Mouse (Mus musculus) forebrain, embryonic 11.5 days (tissue): ENCODE data around the gene Klb. TPM values are rescaled to one million over a fixed set of nuclear protein-coding genes. Genes with fewer than 3 reads are reported as not detected.

ENCODE experiments used
- ATAC-seq: fragments of 200-750 bp; cut with Nextera tagmentation; replicated peaks from 2 replicates; pipeline ENCODE4 v1.8.0; 2017; ENCODE audit warnings: moderate TSS enrichment; ENCODE audit not compliant: low FRiP score
- DNase-seq: peaks from one replicate; pipeline ENCODE4 v3.0.0-alpha.2; 2017; ENCODE audit warnings: low spot score
- H3K27ac ChIP-seq: fragments of 300-500 bp; sonication (generic); 2 replicates; pipeline ENCODE4 v1.5.1; 2014; ENCODE audit warnings: low read depth, low read length
- H3K27me3 ChIP-seq: fragments of 300-500 bp; sonication (generic); 2 replicates; pipeline ENCODE4 v1.6.1; 2014; ENCODE audit warnings: mild to moderate bottlenecking, low read length, mixed read lengths; ENCODE audit not compliant: control insufficient read depth, insufficient read depth
- H3K36me3 ChIP-seq: fragments of 300-500 bp; sonication (generic); 2 replicates; pipeline ENCODE4 v1.6.1; 2014; ENCODE audit warnings: mild to moderate bottlenecking, low read length, moderate library complexity, mixed read lengths; ENCODE audit not compliant: control insufficient read depth, insufficient read depth
- H3K4me1 ChIP-seq: fragments of 300-500 bp; sonication (generic); replicated peaks from 2 replicates; pipeline ENCODE4 v1.6.1; 2014; ENCODE audit warnings: low read length, mixed read lengths; ENCODE audit not compliant: control insufficient read depth, insufficient read depth
- H3K4me2 ChIP-seq: fragments of 300-500 bp; sonication (generic); 2 replicates; pipeline ENCODE4 v1.6.1; 2014; ENCODE audit warnings: low read depth, mild to moderate bottlenecking, low read length, moderate library complexity, mixed read lengths; ENCODE audit not compliant: severe bottlenecking
- H3K4me3 ChIP-seq: fragments of 300-500 bp; sonication (generic); 2 replicates; pipeline ENCODE4 v1.5.1; 2014; ENCODE audit warnings: low read depth, low read length
- H3K9ac ChIP-seq: fragments of 300-500 bp; sonication (generic); 2 replicates; pipeline ENCODE4 v1.6.1; 2014; ENCODE audit warnings: low read length
- H3K9me3 ChIP-seq: fragments of 300-500 bp; sonication (generic); 2 replicates; pipeline ENCODE4 v1.6.1; 2016; ENCODE audit warnings: low read length, mixed read lengths; ENCODE audit not compliant: control insufficient read depth
- WGBS: fragments of 180-500 bp; shearing (Covaris S2); extraction: QIAGEN DNeasy Blood & Tissue Kit; methylation state at CpG from one replicate; pipeline ENCODE4 v1.1.7; 2014; 5-methylcytosine and 5-hydroxymethylcytosine counted together
- polyA plus RNA-seq: library from polyadenylated mRNA; unstranded; fragments of >200 nt; fragmentation: Nextera tagmentation; extraction: Ambion mirVana; gene quantifications from 2 replicates; pipeline ENCODE4 v1.2.1, GENCODE M21; 2014

Gene Klb
- polyA plus RNA-seq, 1 experiment from 2014 or later = not detected

DNA sequence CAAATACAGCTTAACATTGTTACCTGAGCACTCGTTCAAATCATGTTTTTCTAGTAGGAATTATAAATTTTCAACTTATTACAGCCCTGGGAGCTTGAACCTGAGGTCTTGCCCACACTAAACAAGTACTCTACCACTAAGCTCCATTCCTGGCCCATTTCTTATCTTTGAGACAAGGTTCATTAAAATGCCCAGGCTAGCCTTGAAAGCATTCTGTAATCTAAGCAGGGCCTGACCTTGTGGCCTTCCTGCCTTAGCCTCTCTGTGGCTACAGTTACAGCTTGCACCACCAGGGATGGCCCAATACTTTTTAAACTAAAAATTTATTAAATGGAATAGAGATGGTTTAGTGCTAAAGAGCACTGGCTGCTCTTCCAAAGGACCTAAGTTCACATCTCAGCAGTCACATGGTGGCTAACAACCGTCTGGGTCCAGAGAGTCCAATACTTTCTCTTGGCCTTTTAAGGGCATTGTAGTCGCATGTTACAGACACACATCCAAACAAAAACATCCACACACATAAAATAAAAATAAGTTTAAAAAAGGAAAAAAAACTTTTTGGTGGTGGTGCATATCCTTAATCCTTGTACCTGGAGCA, 23.3 kb upstream of the Klb start:
- no peak overlapping the region for H3K27ac ChIP-seq
- ATAC-seq = no peak
- no peak overlapping the region for H3K4me3 ChIP-seq
- H3K4me2 ChIP-seq = no peak overlapping the region
- H3K27me3 ChIP-seq = no peaks in the 10 kb centered on the region
- no peaks in the 10 kb centered on the region for H3K9me3 ChIP-seq
- H3K4me1 ChIP-seq = no peaks in the 10 kb centered on the region
- H3K36me3 ChIP-seq = no peaks in the 10 kb centered on the region
- no peak for DNase-seq
- WGBS = 98% methylated on average over 3 of the region's 3 CpGs
- no peak overlapping the region for H3K9ac ChIP-seq

DNA sequence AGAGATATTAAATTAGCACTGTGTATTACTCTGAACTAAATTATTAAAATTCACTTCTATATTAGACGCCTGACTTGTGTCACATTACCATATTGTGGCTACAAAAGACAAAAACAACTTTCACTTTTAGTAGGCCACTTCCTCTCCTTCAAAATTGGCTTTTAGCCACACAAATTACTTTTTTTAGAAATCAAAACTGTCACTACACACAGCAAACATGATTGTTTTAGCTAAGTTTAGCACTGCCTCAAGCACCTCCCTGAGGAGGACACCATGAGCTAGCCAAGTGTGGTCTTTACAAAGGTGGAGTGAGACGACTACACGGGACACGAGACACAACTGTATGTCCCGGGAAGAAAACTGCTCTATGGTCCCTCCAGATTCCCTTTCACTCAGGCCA, 21.9 kb upstream of the Klb start:
- Histone ChIP-seq H3K27ac (no peak overlapping the region), H3K27me3 (no peaks in the 10 kb centered on the region), H3K9me3 (no peaks in the 10 kb centered on the region), H3K9ac (no peak overlapping the region), H3K4me1 (no peaks in the 10 kb centered on the region), H3K4me2 (no peak overlapping the region), H3K4me3 (no peak overlapping the region), H3K36me3 (no peaks in the 10 kb centered on the region)
- WGBS = 88% methylated on average over 5 of the region's 5 CpGs
- DNase-seq (no peak), ATAC-seq (no peak)

DNA sequence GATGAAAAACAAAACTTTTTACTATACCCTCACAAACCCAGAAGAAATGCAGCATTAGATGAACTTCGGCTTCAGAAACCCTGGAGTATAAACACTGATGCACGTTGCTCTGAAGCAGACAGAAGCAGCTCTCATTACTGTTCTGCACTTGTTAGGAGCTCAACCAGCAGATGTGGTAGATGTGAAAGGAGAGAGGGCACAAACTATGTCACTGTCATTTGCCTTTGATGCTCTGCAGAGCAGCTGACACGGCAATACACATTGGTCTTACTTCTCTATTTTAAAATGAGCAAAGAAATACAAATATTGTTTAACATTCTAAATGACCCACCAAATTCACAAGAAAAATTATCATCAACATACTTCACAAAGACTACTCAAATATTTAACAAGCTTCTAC, 18.1 kb upstream of the Klb start:
- DNase-seq (no peak), ATAC-seq (no peak)
- Histone ChIP-seq H3K27me3 (no peaks in the 10 kb centered on the region), H3K4me2 (no peak overlapping the region), H3K9ac (no peak overlapping the region), H3K27ac (no peak overlapping the region), H3K9me3 (no peaks in the 10 kb centered on the region), H3K36me3 (no peaks in the 10 kb centered on the region), H3K4me1 (no peaks in the 10 kb centered on the region), H3K4me3 (no peak overlapping the region)
- 86% methylated on average over 3 of the region's 3 CpGs for WGBS

DNA sequence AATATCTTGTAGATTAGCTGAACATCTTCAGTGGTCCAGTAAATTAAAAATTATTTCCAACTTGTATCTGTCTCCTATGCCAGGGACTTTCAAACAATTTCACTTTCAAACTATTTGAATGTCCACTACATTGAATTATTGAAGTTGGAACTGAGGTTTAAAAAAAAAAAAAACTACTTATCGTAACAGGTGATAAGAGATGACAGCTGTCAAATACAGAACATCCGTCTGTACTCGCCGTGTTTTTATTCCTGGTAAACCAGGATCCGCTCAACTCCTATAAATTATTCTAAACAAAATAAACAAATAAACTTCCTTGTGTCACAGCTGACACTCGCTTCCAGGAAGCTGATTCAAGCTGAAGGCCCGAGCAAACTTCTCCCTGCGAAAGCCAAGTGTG, 13.3 kb upstream of the Klb start:
- 19% methylated on average over 8 of the region's 8 CpGs for WGBS
- H3K36me3 ChIP-seq = no peaks in the 10 kb centered on the region
- peak overlapping the region; percentile 93 for H3K9ac ChIP-seq
- H3K4me3 ChIP-seq = peak overlapping the region; percentile 88
- H3K27me3 ChIP-seq = no peaks in the 10 kb centered on the region
- H3K4me1 ChIP-seq = 0 out of 2 replicates have a peak, but pooled peaks cover 2% of the 10 kb centered on the region
- H3K4me2 ChIP-seq = peak overlapping the region; percentile 65
- H3K27ac ChIP-seq = no peak overlapping the region; the same call in 1 of the 2 replicates
- no peak for DNase-seq
- ATAC-seq = no peak
- no peaks in the 10 kb centered on the region for H3K9me3 ChIP-seq

DNA sequence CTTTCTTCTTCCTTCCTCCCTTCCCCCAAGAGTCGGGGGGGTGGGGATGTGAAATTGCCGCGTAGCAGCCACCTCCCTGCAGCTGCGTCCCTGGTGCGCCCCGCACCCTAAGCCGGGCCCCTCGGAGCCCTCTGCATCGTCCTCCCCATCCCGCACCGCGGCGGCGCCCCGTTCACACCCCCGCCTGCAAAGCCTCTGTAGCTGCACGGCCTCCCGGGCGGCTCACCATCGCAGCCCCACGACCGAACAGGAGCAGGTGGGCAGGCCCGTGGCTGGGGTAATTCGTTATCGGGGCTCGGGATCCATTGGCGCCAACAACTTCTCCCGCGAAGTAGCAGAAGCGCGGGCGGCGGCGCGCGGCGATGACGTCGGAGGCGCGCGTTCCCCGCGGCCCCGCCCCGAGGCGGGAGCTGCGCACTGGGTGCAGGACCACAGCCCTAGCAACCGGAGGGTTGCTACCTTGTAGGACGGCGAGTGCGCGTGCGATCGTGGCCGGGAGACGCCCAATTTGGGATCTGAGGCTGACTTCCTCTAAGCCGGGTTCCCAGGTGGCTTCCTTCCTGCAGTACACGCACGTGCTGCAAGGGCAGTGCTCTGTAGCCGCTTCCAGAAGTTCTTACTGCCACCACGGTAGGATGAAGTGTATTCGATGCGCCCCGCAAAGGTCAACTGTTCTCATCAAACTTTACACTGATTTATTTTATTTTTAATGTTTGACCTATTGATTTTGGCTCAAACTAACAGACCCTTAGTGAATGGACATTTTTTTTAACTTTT, 12.6 kb upstream of the Klb start, which contains the start of gene Rfc1:
Gene Rfc1, minus strand, starts transcription at position 373 of the 777 bp plus-strand sequence.
- Histone ChIP-seq H3K4me1 (0 out of 2 replicates have a peak, but pooled peaks cover 2% of the 10 kb centered on the region), H3K9ac (peak within 1 kb of the TSS; percentile 93), H3K9me3 (no peaks in the 10 kb centered on the region), H3K27ac (peak within 1 kb of the TSS; percentile 70; the same call in 1 of the 2 replicates), H3K4me3 (peak within 1 kb of the TSS; percentile 88), H3K36me3 (no peaks in the 10 kb centered on the region), H3K27me3 (no peaks in the 10 kb centered on the region), H3K4me2 (peak within 1 kb of the TSS; percentile 65)
- ATAC-seq (peak; percentile 98), DNase-seq (peak; percentile 94)
- WGBS = under 1% methylated on average over 58 of the region's 65 CpGs

DNA sequence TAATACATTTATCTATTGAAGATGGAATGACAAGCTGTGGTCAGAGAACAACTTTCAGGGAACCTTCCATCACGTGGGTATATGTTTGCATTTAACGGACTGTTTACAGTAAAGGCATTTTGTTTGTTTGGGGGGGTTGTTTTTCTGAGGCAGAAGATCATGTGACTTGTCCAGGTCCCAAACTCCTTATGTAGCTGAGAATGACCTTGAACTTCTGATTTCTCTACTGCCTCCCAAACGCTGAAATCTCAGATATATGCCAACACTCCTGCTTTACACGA, 12.1 kb upstream of the Klb start:
- no peak overlapping the region for H3K27ac ChIP-seq
- peak overlapping the region; percentile 88 for H3K4me3 ChIP-seq
- H3K27me3 ChIP-seq = no peaks in the 10 kb centered on the region
- H3K9ac ChIP-seq = no peak overlapping the region
- no peaks in the 10 kb centered on the region for H3K36me3 ChIP-seq
- 38% methylated on average over 4 of the region's 4 CpGs for WGBS
- H3K4me1 ChIP-seq = 0 out of 2 replicates have a peak, but pooled peaks cover 2% of the 10 kb centered on the region
- ATAC-seq = peak; percentile 8
- H3K4me2 ChIP-seq = peak overlapping the region; percentile 65
- H3K9me3 ChIP-seq = no peaks in the 10 kb centered on the region
- DNase-seq = no peak

DNA sequence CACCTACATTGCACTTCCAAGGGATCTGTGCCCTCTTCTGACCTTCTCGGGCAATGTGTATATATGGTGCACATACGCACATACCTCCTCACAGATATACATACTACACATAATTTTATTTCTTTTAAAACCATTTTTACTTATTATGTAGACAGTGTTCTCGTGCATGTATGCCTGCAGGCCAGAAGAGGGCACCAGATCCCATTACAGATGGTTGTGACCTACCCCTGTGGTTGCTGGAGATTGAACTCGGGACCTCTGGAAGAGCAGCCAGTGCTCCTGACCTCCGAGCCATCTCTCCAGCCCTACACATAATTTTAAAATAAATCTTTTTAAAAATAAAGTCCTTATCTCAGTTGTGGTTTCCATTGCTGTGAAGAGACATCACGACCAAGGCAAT, 9.7 kb upstream of the Klb start:
- no peak overlapping the region for H3K4me2 ChIP-seq
- no peak overlapping the region for H3K9ac ChIP-seq
- H3K27me3 ChIP-seq = no peaks in the 10 kb centered on the region
- 0 out of 2 replicates have a peak, but pooled peaks cover 2% of the 10 kb centered on the region for H3K4me1 ChIP-seq
- no peaks in the 10 kb centered on the region for H3K9me3 ChIP-seq
- ATAC-seq = no peak
- no peaks in the 10 kb centered on the region for H3K36me3 ChIP-seq
- DNase-seq = no peak
- H3K4me3 ChIP-seq = no peak overlapping the region
- 87% methylated on average over 6 of the region's 6 CpGs for WGBS
- H3K27ac ChIP-seq = no peak overlapping the region

DNA sequence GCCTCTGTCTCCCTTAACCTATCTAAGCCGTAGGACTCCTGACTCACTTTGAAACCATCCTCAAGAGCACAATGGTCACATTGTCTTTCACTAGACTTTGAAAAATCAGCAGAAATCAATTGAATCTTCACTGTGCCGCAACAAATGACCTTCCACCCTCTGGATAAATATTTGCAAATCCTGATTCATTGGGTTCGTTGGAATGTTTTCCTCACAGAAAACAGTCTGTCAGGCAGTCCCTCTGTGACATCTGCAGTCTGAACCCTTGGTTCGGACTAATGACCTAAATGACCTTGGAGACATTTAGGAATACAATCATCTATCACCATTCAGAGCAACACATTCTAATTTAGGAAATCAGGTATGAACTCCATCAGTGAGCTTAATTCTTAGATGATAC, 7.9 kb upstream of the Klb start:
- Histone ChIP-seq H3K9me3 (no peaks in the 10 kb centered on the region), H3K27me3 (no peaks in the 10 kb centered on the region), H3K4me1 (0 out of 2 replicates have a peak, but pooled peaks cover 2% of the 10 kb centered on the region), H3K4me3 (no peak overlapping the region), H3K27ac (no peak overlapping the region), H3K4me2 (no peak overlapping the region), H3K36me3 (no peaks in the 10 kb centered on the region), H3K9ac (no peak overlapping the region)
- no peak for ATAC-seq
- 75% methylated on average over 4 of the region's 4 CpGs for WGBS
- no peak for DNase-seq

DNA sequence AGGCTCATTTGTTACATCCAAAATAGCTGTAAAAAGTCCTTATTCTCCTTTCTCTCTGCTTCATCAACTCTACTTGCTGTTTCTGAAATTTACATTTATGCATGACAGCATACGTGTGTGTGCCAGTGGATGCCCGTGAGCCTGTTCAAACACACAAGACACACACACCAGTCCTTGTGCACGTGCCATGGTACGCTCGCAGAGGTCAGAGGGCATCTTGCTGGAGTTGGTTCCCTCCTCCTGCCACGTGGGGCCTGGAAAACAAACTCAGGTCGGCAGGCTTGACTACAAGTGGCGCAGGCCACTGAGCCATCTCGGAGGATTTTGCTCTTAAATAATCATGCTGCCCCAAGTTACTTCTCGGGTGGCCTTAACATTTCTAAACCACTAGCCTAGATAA, 2.4 kb downstream of the Klb start:
- WGBS = 79% methylated on average over 10 of the region's 10 CpGs

More for the DNA sequence above, 2.4 kb downstream of the Klb start:
- no peak overlapping the region for H3K4me2 ChIP-seq
- no peaks in the 10 kb centered on the region for H3K36me3 ChIP-seq
- H3K4me1 ChIP-seq = 0 out of 2 replicates have a peak, but pooled peaks cover 2% of the 10 kb centered on the region
- DNase-seq (no peak), ATAC-seq (no peak)
- no peak overlapping the region for H3K4me3 ChIP-seq
- H3K27me3 ChIP-seq = no peaks in the 10 kb centered on the region
- H3K27ac ChIP-seq = no peak overlapping the region
- H3K9ac ChIP-seq = no peak overlapping the region
- no peaks in the 10 kb centered on the region for H3K9me3 ChIP-seq
